Mouse (Mus musculus) midbrain, embryonic 13.5 days (tissue): ENCODE results near the gene St6galnac4. TPM values are rescaled to one million over a fixed set of nuclear protein-coding genes. Genes with fewer than 3 reads are reported as not detected.

Experiments
- ATAC-seq: fragments of 200-750 bp; cut with Nextera tagmentation; 2 replicates; pipeline ENCODE4 v1.8.0; 2017; ENCODE audit warnings: mild to moderate bottlenecking, moderate TSS enrichment, moderate library complexity
- H3K27ac ChIP-seq: fragments of 300-500 bp; sonication (generic); 2 replicates; pipeline ENCODE4 v1.5.1; 2015; ENCODE audit warnings: inconsistent platforms, mild to moderate bottlenecking, moderate library complexity
- H3K27me3 ChIP-seq: fragments of 300-500 bp; sonication (generic); 2 replicates; pipeline ENCODE4 v1.6.1; 2015; ENCODE audit warnings: mild to moderate bottlenecking, inconsistent platforms
- H3K36me3 ChIP-seq: fragments of 300-500 bp; sonication (generic); 2 replicates; pipeline ENCODE4 v1.6.1; 2015; ENCODE audit warnings: mild to moderate bottlenecking, inconsistent platforms
- H3K4me1 ChIP-seq: fragments of 300-500 bp; sonication (generic); replicated peaks from 2 replicates; pipeline ENCODE4 v1.6.1; 2015; ENCODE audit warnings: inconsistent platforms
- H3K4me2 ChIP-seq: fragments of 300-500 bp; sonication (generic); replicated peaks from 2 replicates; pipeline ENCODE4 v1.6.1; 2015; ENCODE audit warnings: moderate library complexity, mild to moderate bottlenecking, inconsistent platforms
- H3K4me3 ChIP-seq: fragments of 300-500 bp; sonication (generic); replicated peaks from 2 replicates; pipeline ENCODE4 v1.5.1; 2015; ENCODE audit warnings: mild to moderate bottlenecking, inconsistent platforms
- H3K9ac ChIP-seq: fragments of 300-500 bp; sonication (generic); replicated peaks from 2 replicates; pipeline ENCODE4 v1.6.1; 2015; ENCODE audit warnings: mild to moderate bottlenecking, inconsistent platforms
- H3K9me3 ChIP-seq: fragments of 300-500 bp; sonication (generic); 2 replicates; pipeline ENCODE4 v1.6.1; 2016; ENCODE audit warnings: mild to moderate bottlenecking, inconsistent platforms
- WGBS: fragments of 180-500 bp; shearing (Covaris S2); methylation state at CpG from one replicate; pipeline ENCODE4 v1.1.7; 2015; 5-methylcytosine and 5-hydroxymethylcytosine counted together
- polyA plus RNA-seq: library from polyadenylated mRNA; unstranded; fragments of >200 nt; fragmentation: Nextera tagmentation; extraction: Ambion mirVana; gene quantifications from 2 replicates; pipeline ENCODE4 v1.2.1, GENCODE M21; 2015

Gene St6galnac4
- polyA plus RNA-seq, 1 experiment from 2014 or later = 16.3 TPM

GRCm38 (mm10) chr2:32624111-32624748, 37.3 kb downstream of the St6galnac4 start:
- no peak for ATAC-seq
- no peak overlapping the region for H3K27ac ChIP-seq
- H3K4me2 ChIP-seq = no peak overlapping the region
- H3K36me3 ChIP-seq = no peaks in the 10 kb centered on the region
- H3K4me3 ChIP-seq = no peak overlapping the region
- H3K9me3 ChIP-seq = no peaks in the 10 kb centered on the region
- H3K27me3 ChIP-seq = no peaks in the 10 kb centered on the region
- peaks cover 73% of the 10 kb centered on the region for H3K4me1 ChIP-seq
- 77% methylated on average over 5 of the region's 5 CpGs for WGBS
- H3K9ac ChIP-seq = no peak overlapping the region

GRCm38 (mm10) chr2:32625212-32625872, 38.4 kb downstream of the St6galnac4 start:
- peaks cover 71% of the 10 kb centered on the region for H3K4me1 ChIP-seq
- H3K9me3 ChIP-seq = no peaks in the 10 kb centered on the region
- H3K27me3 ChIP-seq = no peaks in the 10 kb centered on the region
- WGBS = 3% methylated on average over 13 of the region's 13 CpGs
- peak overlapping the region; percentile 85 for H3K27ac ChIP-seq
- ATAC-seq = peak; percentile 71
- H3K9ac ChIP-seq = peak overlapping the region; percentile 63
- no peaks in the 10 kb centered on the region for H3K36me3 ChIP-seq
- H3K4me2 ChIP-seq = peak overlapping the region; percentile 56
- peak overlapping the region; percentile 36 for H3K4me3 ChIP-seq

GRCm38 (mm10) chr2:32625873-32626694, 39.2 kb downstream of the St6galnac4 start:
- Histone ChIP-seq H3K4me1 (peaks cover 68% of the 10 kb centered on the region), H3K27ac (peak overlapping the region; percentile 85), H3K4me3 (peak overlapping the region; percentile 36), H3K9ac (peak overlapping the region; percentile 63), H3K36me3 (no peaks in the 10 kb centered on the region), H3K9me3 (no peaks in the 10 kb centered on the region), H3K27me3 (no peaks in the 10 kb centered on the region), H3K4me2 (peak overlapping the region; percentile 56)
- WGBS = 71% methylated on average over 5 of the region's 5 CpGs
- 0 out of 2 replicates have a peak, but pooled peaks have one; percentile 5 for ATAC-seq

GRCm38 (mm10) chr2:32627266-32628043, 40.6 kb downstream of the St6galnac4 start:
- H3K9ac ChIP-seq = no peak overlapping the region
- H3K27me3 ChIP-seq = no peaks in the 10 kb centered on the region
- no peak for ATAC-seq
- H3K4me2 ChIP-seq = no peak overlapping the region
- H3K9me3 ChIP-seq = no peaks in the 10 kb centered on the region
- 75% methylated on average over 20 of the region's 20 CpGs for WGBS
- H3K36me3 ChIP-seq = no peaks in the 10 kb centered on the region
- H3K27ac ChIP-seq = no peak overlapping the region
- H3K4me3 ChIP-seq = no peak overlapping the region
- peaks cover 67% of the 10 kb centered on the region for H3K4me1 ChIP-seq

- no peaks in the 10 kb centered on the region for H3K27me3 ChIP-seq
- H3K9ac ChIP-seq = peak overlapping the region; percentile 39; the same call in 1 of the 2 replicates
- peaks cover 67% of the 10 kb centered on the region for H3K4me1 ChIP-seq
- no peak overlapping the region for H3K4me2 ChIP-seq
- ATAC-seq = no peak
- no peaks in the 10 kb centered on the region for H3K9me3 ChIP-seq
- 73% methylated on average over 4 of the region's 4 CpGs for WGBS
- H3K36me3 ChIP-seq = peaks cover under 1% of the 10 kb centered on the region; the same call in 1 of the 2 replicates
- no peak overlapping the region for H3K4me3 ChIP-seq
- H3K27ac ChIP-seq = 0 out of 2 replicates have a peak overlapping the region, but pooled peaks have one; percentile 68
Observed at GRCm38 (mm10) chr2:32628044-32628550, 41.2 kb downstream of the St6galnac4 start.

GRCm38 (mm10) chr2:32628729-32629128, 41.8 kb downstream of the St6galnac4 start:
- Histone ChIP-seq H3K27ac (peak overlapping the region; percentile 68), H3K9ac (peak overlapping the region; percentile 39), H3K4me1 (peaks cover 67% of the 10 kb centered on the region)

GRCm38 (mm10) chr2:32629276-32629976, 42.5 kb downstream of the St6galnac4 start:
- 24% methylated on average over 9 of the region's 9 CpGs for WGBS
- 0 out of 2 replicates have a peak overlapping the region, but pooled peaks have one; percentile 1 for H3K4me3 ChIP-seq
- H3K27ac ChIP-seq = peak overlapping the region; percentile 68
- peaks cover 10% of the 10 kb centered on the region; the same call in 1 of the 2 replicates for H3K36me3 ChIP-seq
- ATAC-seq = peak; percentile 62
- H3K4me1 ChIP-seq = peaks cover 67% of the 10 kb centered on the region
- no peaks in the 10 kb centered on the region for H3K27me3 ChIP-seq
- peak overlapping the region; percentile 37 for H3K4me2 ChIP-seq
- no peaks in the 10 kb centered on the region for H3K9me3 ChIP-seq
- peak overlapping the region; percentile 39 for H3K9ac ChIP-seq

More at GRCm38 (mm10) chr2:32628729-32629128, 41.8 kb downstream of the St6galnac4 start:
- Histone ChIP-seq H3K4me2 (peak overlapping the region; percentile 37; the same call in 1 of the 2 replicates), H3K9me3 (no peaks in the 10 kb centered on the region), H3K4me3 (0 out of 2 replicates have a peak overlapping the region, but pooled peaks have one; percentile 1), H3K36me3 (peaks cover 7% of the 10 kb centered on the region; the same call in 1 of the 2 replicates), H3K27me3 (no peaks in the 10 kb centered on the region)
- ATAC-seq = no peak
- WGBS = 35% methylated on average over 5 of the region's 5 CpGs

GRCm38 (mm10) chr2:32630036-32630435, 43.1 kb downstream of the St6galnac4 start:
- peak overlapping the region; percentile 37 for H3K4me2 ChIP-seq
- peaks cover 61% of the 10 kb centered on the region for H3K4me1 ChIP-seq
- H3K9ac ChIP-seq = peak overlapping the region; percentile 39; the same call in 1 of the 2 replicates
- H3K27ac ChIP-seq = peak overlapping the region; percentile 58; the same call in 1 of the 2 replicates
- H3K27me3 ChIP-seq = no peaks in the 10 kb centered on the region
- H3K4me3 ChIP-seq = no peak overlapping the region
- peaks cover 10% of the 10 kb centered on the region; the same call in 1 of the 2 replicates for H3K36me3 ChIP-seq
- no peak for ATAC-seq
- no peaks in the 10 kb centered on the region for H3K9me3 ChIP-seq
- 77% methylated on average over 8 of the region's 9 CpGs for WGBS

GRCm38 (mm10) chr2:32631046-32631445, 44.2 kb downstream of the St6galnac4 start:
- Histone ChIP-seq H3K9ac (no peak overlapping the region), H3K36me3 (peaks cover 10% of the 10 kb centered on the region; the same call in 1 of the 2 replicates), H3K4me1 (peaks cover 51% of the 10 kb centered on the region), H3K4me2 (no peak overlapping the region), H3K4me3 (no peak overlapping the region), H3K27me3 (no peaks in the 10 kb centered on the region), H3K9me3 (no peaks in the 10 kb centered on the region), H3K27ac (no peak overlapping the region)
- WGBS = 90% methylated on average over 10 of the region's 10 CpGs
- no peak for ATAC-seq

GRCm38 (mm10) chr2:32631737-32632394, 45.0 kb downstream of the St6galnac4 start:
- peak; percentile 18; the same call in 1 of the 2 replicates for ATAC-seq

More at GRCm38 (mm10) chr2:32631737-32632394, 45.0 kb downstream of the St6galnac4 start:
- Histone ChIP-seq H3K27ac (no peak overlapping the region), H3K27me3 (no peaks in the 10 kb centered on the region), H3K9me3 (no peaks in the 10 kb centered on the region), H3K4me3 (no peak overlapping the region), H3K36me3 (peaks cover 10% of the 10 kb centered on the region; the same call in 1 of the 2 replicates), H3K4me1 (peaks cover 43% of the 10 kb centered on the region), H3K9ac (no peak overlapping the region), H3K4me2 (no peak overlapping the region)
- WGBS = 53% methylated on average over 7 of the region's 7 CpGs
